Mouse (Mus musculus): ENCODE measurements around the gene Cd93.

Gene Cd93

GRCm38 (mm10) chr2:148443249-148443958 is at the start of gene Cd93:
Gene Cd93, minus strand, starts transcription at chr2:148443563.
- DNase-seq (ENCODE audit: low read depth, low spot score), result no peak

- DNase-seq (ENCODE audit: low read depth, low spot score), result no peak
Measured at GRCm38 (mm10) chr2:148492108-148492507, 48.7 kb upstream of the Cd93 start.

GRCm38 (mm10) chr2:148490150-148490549 is 46.8 kb upstream of the Cd93 start:
- no peak for DNase-seq (ENCODE audit: low read depth, low spot score)

GRCm38 (mm10) chr2:148488885-148489284 is 45.5 kb upstream of the Cd93 start:
- DNase-seq (ENCODE audit: low read depth, low spot score), result no peak

- DNase-seq (ENCODE audit: low read depth, low spot score), result no peak
Measured at GRCm38 (mm10) chr2:148485576-148485975, 42.2 kb upstream of the Cd93 start.

GRCm38 (mm10) chr2:148480376-148480775 is 37.0 kb upstream of the Cd93 start:
- no peak for DNase-seq (ENCODE audit: low read depth, low spot score)

- DNase-seq (ENCODE audit: low read depth, low spot score), result no peak
Measured at GRCm38 (mm10) chr2:148478141-148478701, 34.9 kb upstream of the Cd93 start.

- no peak for DNase-seq (ENCODE audit: low read depth, low spot score)
Measured at GRCm38 (mm10) chr2:148477346-148477745, 34.0 kb upstream of the Cd93 start.

- no peak for DNase-seq (ENCODE audit: low read depth, low spot score)
Measured at GRCm38 (mm10) chr2:148476576-148476975, 33.2 kb upstream of the Cd93 start.

- DNase-seq (ENCODE audit: low read depth, low spot score), result no peak
Measured at GRCm38 (mm10) chr2:148475879-148476495, 32.6 kb upstream of the Cd93 start.

GRCm38 (mm10) chr2:148469341-148470238 is 26.2 kb upstream of the Cd93 start:
- no peak for DNase-seq (ENCODE audit: low read depth, low spot score)

GRCm38 (mm10) chr2:148467921-148468440 is 24.6 kb upstream of the Cd93 start:
- DNase-seq (ENCODE audit: low read depth, low spot score), result no peak

- no peak for DNase-seq (ENCODE audit: low read depth, low spot score)
Measured at GRCm38 (mm10) chr2:148455341-148455740, 12.0 kb upstream of the Cd93 start.

- DNase-seq (ENCODE audit: low read depth, low spot score), result no peak
Measured at GRCm38 (mm10) chr2:148454014-148454542, 10.7 kb upstream of the Cd93 start.

GRCm38 (mm10) chr2:148453061-148453460 is 9.7 kb upstream of the Cd93 start:
- DNase-seq (ENCODE audit: low read depth, low spot score), result no peak

- DNase-seq (ENCODE audit: low read depth, low spot score), result no peak
Measured at GRCm38 (mm10) chr2:148451498-148451897, 8.1 kb upstream of the Cd93 start.

GRCm38 (mm10) chr2:148450616-148451015 is 7.3 kb upstream of the Cd93 start:
- DNase-seq (ENCODE audit: low read depth, low spot score), result no peak

GRCm38 (mm10) chr2:148449659-148450058 is 6.3 kb upstream of the Cd93 start:
- no peak for DNase-seq (ENCODE audit: low read depth, low spot score)

GRCm38 (mm10) chr2:148446446-148446845 is 3.1 kb upstream of the Cd93 start:
- no peak for DNase-seq (ENCODE audit: low read depth, low spot score)

- no peak for DNase-seq (ENCODE audit: low read depth, low spot score)
Measured at GRCm38 (mm10) chr2:148445616-148446015, 2.3 kb upstream of the Cd93 start.

GRCm38 (mm10) chr2:148444472-148444871 is 1.1 kb upstream of the Cd93 start:
- DNase-seq (ENCODE audit: low read depth, low spot score), result no peak
